Mouse (Mus musculus) lung, postnatal 36 days (tissue): ENCODE measurements around the gene Gfra1.
A peak's percentile ranks its signal among the peaks of the same experiment; 100 is the strongest.

Experiments
- DNase-seq: peaks from one replicate; pipeline ENCODE4 v3.0.0; 2022; ENCODE audit warnings: mixed read lengths

The Gfra1 gene

GRCm38 (mm10) chr19:58244148-58244547 is 211.6 kb downstream of the Gfra1 start:
- peak; percentile 5 for DNase-seq

- no peak for DNase-seq
These were observed 212.1 kb downstream of the Gfra1 start for GRCm38 (mm10) chr19:58243604-58244003.

GRCm38 (mm10) chr19:58238325-58238724 is 217.4 kb downstream of the Gfra1 start:
- DNase-seq: no peak

GRCm38 (mm10) chr19:58227725-58228124 is 228.0 kb downstream of the Gfra1 start:
- DNase-seq: no peak

- DNase-seq: no peak
These were observed 228.8 kb downstream of the Gfra1 start for GRCm38 (mm10) chr19:58226882-58227281.

GRCm38 (mm10) chr19:58220061-58220831 is 235.5 kb downstream of the Gfra1 start:
- DNase-seq: no peak

GRCm38 (mm10) chr19:58217591-58217990 is 238.1 kb downstream of the Gfra1 start:
- peak; percentile 7 for DNase-seq

GRCm38 (mm10) chr19:58206496-58207044 is 249.1 kb downstream of the Gfra1 start:
- no peak for DNase-seq

GRCm38 (mm10) chr19:58205470-58205869 is 250.2 kb downstream of the Gfra1 start:
- no peak for DNase-seq

- no peak for DNase-seq
These were observed 253.1 kb downstream of the Gfra1 start for GRCm38 (mm10) chr19:58202627-58203026.

- no peak for DNase-seq
These were observed 256.0 kb downstream of the Gfra1 start for GRCm38 (mm10) chr19:58199679-58200078.

GRCm38 (mm10) chr19:58193733-58194456 is 261.8 kb downstream of the Gfra1 start:
- DNase-seq: no peak

- no peak for DNase-seq
These were observed 264.8 kb downstream of the Gfra1 start for GRCm38 (mm10) chr19:58190947-58191346.

GRCm38 (mm10) chr19:58186558-58186957 is 269.2 kb downstream of the Gfra1 start:
- DNase-seq: no peak
